Mouse (Mus musculus) liver, embryonic 12.5 days (tissue): ENCODE measurements around the gene Lin7b. TPM values are rescaled to one million over a fixed set of nuclear protein-coding genes. Genes with fewer than 3 reads are reported as not detected.

ENCODE experiments used
- ATAC-seq: fragments of 200-750 bp; cut with Nextera tagmentation; 2 replicates; pipeline ENCODE4 v1.8.0; 2017; ENCODE audit warnings: moderate number of reproducible peaks, mild to moderate bottlenecking, moderate library complexity
- H3K27ac ChIP-seq: fragments of 300-500 bp; sonication (generic); 2 replicates; pipeline ENCODE4 v1.5.1; 2016; ENCODE audit warnings: mild to moderate bottlenecking
- H3K27me3 ChIP-seq: fragments of 300-500 bp; sonication (generic); replicated peaks from 2 replicates; pipeline ENCODE4 v1.6.1; 2016; ENCODE audit warnings: mild to moderate bottlenecking, moderate library complexity
- H3K36me3 ChIP-seq: fragments of 300-500 bp; sonication (generic); 2 replicates; pipeline ENCODE4 v1.6.1; 2016; ENCODE audit warnings: mild to moderate bottlenecking, moderate library complexity
- H3K4me1 ChIP-seq: fragments of 300-500 bp; sonication (generic); 2 replicates; pipeline ENCODE4 v1.6.1; 2016
- H3K4me2 ChIP-seq: fragments of 300-500 bp; sonication (generic); 2 replicates; pipeline ENCODE4 v1.6.1; 2016; ENCODE audit warnings: mild to moderate bottlenecking, moderate library complexity
- H3K4me3 ChIP-seq: fragments of 300-500 bp; sonication (generic); 2 replicates; pipeline ENCODE4 v1.5.1; 2016; ENCODE audit warnings: mild to moderate bottlenecking, moderate library complexity
- H3K9ac ChIP-seq: fragments of 300-500 bp; sonication (generic); 2 replicates; pipeline ENCODE4 v1.6.1; 2016; ENCODE audit warnings: mild to moderate bottlenecking, moderate library complexity
- H3K9me3 ChIP-seq: fragments of 300-500 bp; sonication (generic); replicated peaks from 2 replicates; pipeline ENCODE4 v1.6.1; 2016; ENCODE audit warnings: mild to moderate bottlenecking, moderate library complexity
- WGBS: fragments of 180-500 bp; shearing (Covaris S2); methylation state at CpG from one replicate; pipeline ENCODE4 v1.1.7; 2016; ENCODE audit not compliant: insufficient replicate concordance; 5-methylcytosine and 5-hydroxymethylcytosine counted together
- polyA plus RNA-seq: library from polyadenylated mRNA; unstranded; fragments of >200 nt; fragmentation: Nextera tagmentation; extraction: Ambion mirVana; gene quantifications from 2 replicates; pipeline ENCODE4 v1.2.1, GENCODE M21; 2016

Gene Lin7b
- polyA plus RNA-seq, 1 experiment from 2014 or later, result 0.38 TPM

DNA sequence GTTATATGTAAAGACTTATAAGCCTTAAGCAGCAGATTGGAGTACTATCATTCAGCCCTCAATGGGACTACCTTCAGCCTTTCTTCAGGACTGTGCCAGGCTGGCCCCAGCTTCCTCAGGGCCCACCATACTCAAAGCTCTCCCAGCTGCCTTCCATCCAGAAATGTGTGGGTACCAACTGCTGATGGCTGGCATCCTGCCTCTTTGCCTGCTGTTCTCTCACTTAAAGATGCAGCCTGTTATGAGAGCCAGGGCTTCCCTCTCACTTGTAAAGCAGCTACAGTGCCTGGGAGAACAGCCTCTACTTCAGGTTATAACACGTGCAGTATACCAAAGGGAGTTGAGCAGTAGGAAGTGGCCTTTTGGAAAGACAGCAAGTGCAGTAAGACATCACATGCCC is 5.7 kb upstream of the Lin7b start:
- no peak overlapping the region for H3K4me3 ChIP-seq
- no peak overlapping the region for H3K27ac ChIP-seq
- no peaks in the 10 kb centered on the region for H3K9me3 ChIP-seq
- peaks cover 6% of the 10 kb centered on the region for H3K4me1 ChIP-seq
- ATAC-seq, result no peak
- peaks cover 93% of the 10 kb centered on the region for H3K36me3 ChIP-seq
- WGBS, result 78% methylated on average over 1 of the region's 1 CpGs
- no peak overlapping the region for H3K4me2 ChIP-seq
- H3K27me3 ChIP-seq, result no peaks in the 10 kb centered on the region
- no peak overlapping the region for H3K9ac ChIP-seq

DNA sequence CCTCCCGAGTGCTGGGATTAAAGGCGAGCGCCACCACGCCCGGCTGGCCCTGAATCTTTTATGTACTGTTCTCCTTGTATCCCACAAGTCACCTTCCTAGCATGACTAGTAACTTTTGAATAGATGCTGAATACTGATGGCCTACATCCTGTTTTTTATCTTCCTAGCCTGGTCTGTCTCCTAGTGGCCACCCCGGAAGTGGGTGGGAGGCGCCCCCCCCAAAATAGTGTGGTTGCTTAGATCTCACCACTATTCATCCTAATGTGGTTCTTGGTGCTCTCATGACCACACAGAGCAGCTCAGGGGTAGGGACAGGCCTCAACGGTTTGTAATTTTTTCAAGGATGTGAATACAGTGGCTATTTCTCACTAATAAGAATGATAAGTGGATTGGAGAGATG is 4.2 kb upstream of the Lin7b start:
- no peak overlapping the region for H3K4me3 ChIP-seq
- H3K27ac ChIP-seq, result no peak overlapping the region
- peaks cover 20% of the 10 kb centered on the region for H3K4me1 ChIP-seq
- no peak overlapping the region for H3K4me2 ChIP-seq
- no peak for ATAC-seq
- peaks cover 10% of the 10 kb centered on the region for H3K27me3 ChIP-seq
- H3K9ac ChIP-seq, result no peak overlapping the region
- H3K36me3 ChIP-seq, result peaks cover 78% of the 10 kb centered on the region
- H3K9me3 ChIP-seq, result no peaks in the 10 kb centered on the region
- WGBS, result 75% methylated on average over 8 of the region's 8 CpGs

DNA sequence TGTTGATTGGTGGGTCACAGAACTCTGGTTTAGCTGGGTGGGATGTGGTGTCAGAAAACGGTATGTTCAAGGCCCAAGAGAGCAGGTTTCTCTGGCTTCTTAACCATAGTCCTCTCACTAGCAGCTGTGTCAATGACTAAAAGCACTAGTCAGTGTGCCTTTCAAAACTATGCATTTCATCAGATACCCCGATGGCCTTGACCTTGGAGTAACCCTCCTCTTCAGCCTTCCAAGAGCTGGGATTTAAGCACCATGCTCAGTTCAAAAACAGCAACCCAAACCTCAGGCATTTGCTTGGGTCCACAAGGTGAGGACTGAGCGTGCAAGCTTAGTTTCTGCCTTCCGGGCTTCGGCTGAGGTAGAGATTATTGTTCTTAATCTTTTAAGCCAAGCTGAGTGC is 2.0 kb upstream of the Lin7b start:
- Histone ChIP-seq H3K4me1 (peaks cover 42% of the 10 kb centered on the region), H3K27ac (no peak overlapping the region), H3K4me2 (no peak overlapping the region), H3K9me3 (no peaks in the 10 kb centered on the region), H3K4me3 (no peak overlapping the region), H3K27me3 (peaks cover 31% of the 10 kb centered on the region), H3K9ac (no peak overlapping the region), H3K36me3 (peaks cover 56% of the 10 kb centered on the region)
- 78% methylated on average over 5 of the region's 5 CpGs for WGBS
- no peak for ATAC-seq

DNA sequence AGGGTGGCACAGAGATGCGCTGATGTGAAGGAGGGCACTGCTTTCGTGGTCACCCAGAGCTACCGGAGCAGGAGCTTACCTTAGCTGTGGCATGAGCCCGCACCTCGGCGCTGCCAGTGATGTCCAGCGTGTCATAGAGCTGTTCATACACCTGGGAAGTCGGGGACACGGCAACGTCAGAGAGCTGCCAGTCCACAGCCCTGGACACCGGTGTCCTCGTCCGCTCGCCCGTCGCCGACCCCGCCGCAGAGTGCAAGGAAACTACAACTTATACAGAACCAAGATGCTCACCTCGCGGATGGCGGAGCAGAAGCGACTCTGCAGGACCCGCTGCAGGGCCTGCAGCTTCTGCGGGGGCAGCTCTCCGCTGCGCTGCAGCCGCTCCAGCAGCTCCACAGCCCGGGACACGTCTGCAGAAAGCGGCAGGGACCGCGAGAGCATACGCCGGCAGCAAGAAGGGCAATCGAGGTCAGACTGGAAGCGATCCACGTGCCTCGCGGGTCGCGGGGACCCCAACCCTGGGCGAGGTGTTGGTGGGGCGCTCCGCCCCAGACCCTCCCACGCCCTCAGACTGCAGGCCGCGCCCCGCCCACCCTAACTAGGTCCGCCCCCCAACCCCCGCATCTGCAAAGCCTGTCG is 428 bp downstream of the Lin7b start:
- peaks cover 50% of the 10 kb centered on the region for H3K27me3 ChIP-seq
- WGBS, result 10% methylated on average over 49 of the region's 52 CpGs
- peaks cover 33% of the 10 kb centered on the region for H3K36me3 ChIP-seq
- peaks cover 55% of the 10 kb centered on the region for H3K4me1 ChIP-seq
- H3K4me2 ChIP-seq, result peak overlapping the region; percentile 96
- H3K27ac ChIP-seq, result no peak overlapping the region
- peak overlapping the region; percentile 58 for H3K4me3 ChIP-seq
- no peaks in the 10 kb centered on the region for H3K9me3 ChIP-seq
- no peak for ATAC-seq
- H3K9ac ChIP-seq, result peak overlapping the region; percentile 69

DNA sequence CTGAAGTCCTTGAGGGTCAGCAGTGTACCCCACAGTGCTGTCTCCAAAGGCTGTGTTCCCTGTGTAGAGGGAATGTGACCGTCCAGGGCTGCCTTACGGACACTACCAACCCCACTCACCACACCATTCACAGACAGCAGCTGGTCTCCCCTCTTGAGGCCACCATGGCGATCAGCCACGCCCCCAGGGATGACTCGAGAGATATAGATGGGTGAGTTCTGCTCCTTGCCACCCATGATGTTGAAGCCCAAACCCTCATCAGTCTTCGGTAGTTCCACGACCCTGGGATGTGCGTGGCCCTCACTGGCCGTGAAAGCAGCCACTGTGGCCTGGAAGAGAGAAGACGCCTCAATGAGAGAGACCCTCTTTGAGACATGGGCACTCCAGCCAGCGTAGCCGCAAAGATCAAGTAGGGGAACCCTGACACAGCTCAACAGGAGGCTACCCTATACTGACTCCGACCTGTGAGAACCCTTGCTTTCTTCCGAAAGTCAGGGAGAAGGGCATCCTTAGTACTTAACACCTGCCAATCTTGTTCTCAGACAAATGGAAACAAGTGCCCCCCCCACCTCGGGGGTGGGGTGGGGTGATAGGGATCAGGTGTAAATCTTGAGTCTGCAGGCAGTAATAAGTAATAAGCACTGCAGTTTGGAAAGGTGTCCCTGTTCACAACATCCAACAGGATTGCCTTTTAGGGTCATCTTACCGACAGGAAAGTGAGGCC is 1.2 kb downstream of the Lin7b start:
- H3K27ac ChIP-seq, result no peak overlapping the region
- no peak overlapping the region; the same call in 1 of the 2 replicates for H3K4me2 ChIP-seq
- no peak for ATAC-seq
- no peaks in the 10 kb centered on the region for H3K9me3 ChIP-seq
- no peak overlapping the region for H3K9ac ChIP-seq
- peaks cover 26% of the 10 kb centered on the region for H3K36me3 ChIP-seq
- peaks cover 58% of the 10 kb centered on the region for H3K27me3 ChIP-seq
- 57% methylated on average over 16 of the region's 16 CpGs for WGBS
- H3K4me3 ChIP-seq, result no peak overlapping the region
- peaks cover 55% of the 10 kb centered on the region for H3K4me1 ChIP-seq

DNA sequence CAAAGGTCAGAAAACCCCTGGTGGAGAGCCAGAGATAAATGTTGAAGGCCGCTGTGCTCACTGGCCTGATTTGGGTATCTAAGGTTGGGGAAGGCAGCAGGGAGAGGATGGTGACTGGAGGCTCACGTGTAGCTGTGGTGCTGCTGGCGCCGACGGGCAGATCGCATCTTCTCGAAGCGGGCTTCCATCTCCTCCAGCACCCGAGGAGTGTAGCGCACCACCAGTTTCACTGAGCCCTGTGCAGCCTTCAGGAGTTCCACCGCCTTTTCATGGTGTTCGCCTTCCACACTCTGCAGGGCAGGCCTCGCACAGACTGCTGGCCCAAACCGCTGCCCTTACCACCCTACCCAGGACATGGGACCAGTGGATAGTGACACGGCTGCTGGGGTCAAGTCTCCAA is 2.2 kb downstream of the Lin7b start:
- peak overlapping the region; percentile 75 for H3K9ac ChIP-seq
- peaks cover 55% of the 10 kb centered on the region for H3K4me1 ChIP-seq
- H3K36me3 ChIP-seq, result peaks cover 16% of the 10 kb centered on the region
- no peak overlapping the region for H3K27ac ChIP-seq
- H3K4me3 ChIP-seq, result peak overlapping the region; percentile 58
- peak overlapping the region; percentile 96 for H3K4me2 ChIP-seq
- 77% methylated on average over 15 of the region's 15 CpGs for WGBS
- ATAC-seq, result no peak
- peaks cover 68% of the 10 kb centered on the region for H3K27me3 ChIP-seq
- no peaks in the 10 kb centered on the region for H3K9me3 ChIP-seq

DNA sequence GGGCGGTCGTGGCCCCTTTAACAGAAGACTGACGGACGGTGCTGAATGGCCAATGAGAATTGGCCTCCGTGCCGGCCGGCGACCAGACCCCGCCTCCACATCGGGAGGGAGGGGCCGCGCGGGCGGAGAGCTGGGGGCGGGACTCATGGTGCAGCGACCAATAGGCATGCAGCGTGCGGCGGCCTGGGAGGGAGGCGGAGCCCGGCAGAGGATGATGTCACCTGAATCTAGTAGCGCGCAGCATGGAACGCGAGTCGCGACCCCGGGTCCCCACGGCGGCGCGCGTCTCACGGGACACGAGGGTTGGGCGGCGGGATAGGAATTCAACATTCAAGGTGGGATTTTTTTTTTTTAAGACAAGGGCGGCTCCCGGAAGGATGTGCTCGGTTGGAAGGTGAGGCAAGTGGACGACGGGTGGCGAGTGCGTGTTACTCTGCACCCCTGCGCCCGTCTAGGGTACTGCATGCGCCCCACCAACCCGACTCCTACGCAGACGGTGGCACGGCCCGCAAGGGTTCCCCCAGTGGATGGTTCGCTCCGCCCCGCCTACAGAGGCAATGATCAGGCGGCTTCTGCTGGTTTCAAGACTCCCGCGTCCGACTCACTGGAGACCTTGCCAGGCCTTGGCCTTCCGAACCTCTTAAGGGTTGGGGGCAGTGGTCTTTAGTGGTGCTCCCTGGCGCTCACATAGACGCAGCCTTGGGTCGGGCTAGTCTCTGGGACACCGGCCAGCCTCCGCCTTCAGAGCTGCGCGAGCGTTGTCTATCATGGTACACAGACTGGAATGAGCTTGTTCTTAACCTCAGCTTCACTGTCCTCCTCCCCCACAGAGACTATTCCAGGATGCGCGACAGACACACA is 3.1 kb downstream of the Lin7b start:
- ATAC-seq, result peak; percentile 80
- peaks cover 62% of the 10 kb centered on the region for H3K4me1 ChIP-seq
- H3K4me2 ChIP-seq, result peak overlapping the region; percentile 96
- no peaks in the 10 kb centered on the region for H3K9me3 ChIP-seq
- peak overlapping the region; percentile 75 for H3K9ac ChIP-seq
- WGBS, result 2% methylated on average over 70 of the region's 70 CpGs
- peak overlapping the region; percentile 58 for H3K4me3 ChIP-seq
- H3K27me3 ChIP-seq, result peaks cover 77% of the 10 kb centered on the region
- H3K36me3 ChIP-seq, result peaks cover 7% of the 10 kb centered on the region
- H3K27ac ChIP-seq, result peak overlapping the region; percentile 57; the same call in 1 of the 2 replicates

DNA sequence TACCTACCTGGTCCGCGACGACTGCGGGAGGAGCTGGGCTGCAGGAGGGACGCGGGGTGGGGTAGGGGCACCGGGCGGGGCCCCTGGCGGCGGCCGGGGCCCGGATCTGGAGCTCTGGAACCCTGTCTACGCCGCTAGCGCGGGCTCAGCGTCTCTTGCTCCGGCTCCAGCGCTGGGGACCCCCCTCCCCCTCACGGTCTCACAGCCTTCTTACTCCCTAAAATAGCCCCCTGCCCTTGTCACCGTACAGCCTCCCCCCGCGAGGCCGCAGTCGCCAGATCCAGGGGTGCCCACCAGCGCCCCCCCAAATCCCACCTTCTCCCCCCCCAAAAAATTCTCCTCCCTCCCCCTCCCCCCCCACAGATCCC is 3.7 kb downstream of the Lin7b start, which contains the start of gene Ppfia3:
Ppfia3 (minus strand) TSS at position 368 of the 368 bp plus-strand sequence.
- no peak for ATAC-seq
- 1% methylated on average over 12 of the region's 26 CpGs for WGBS
- 0 out of 2 replicates have a peak, but pooled peaks cover 3% of the 10 kb centered on the region for H3K36me3 ChIP-seq
- peaks cover 83% of the 10 kb centered on the region for H3K27me3 ChIP-seq
- no peaks in the 10 kb centered on the region for H3K9me3 ChIP-seq
- H3K27ac ChIP-seq, result peak within 1 kb of the TSS; percentile 57; the same call in 1 of the 2 replicates
- H3K9ac ChIP-seq, result peak within 1 kb of the TSS; percentile 75
- peak within 1 kb of the TSS; percentile 58 for H3K4me3 ChIP-seq
- H3K4me1 ChIP-seq, result peaks cover 68% of the 10 kb centered on the region
- peak within 1 kb of the TSS; percentile 96 for H3K4me2 ChIP-seq

DNA sequence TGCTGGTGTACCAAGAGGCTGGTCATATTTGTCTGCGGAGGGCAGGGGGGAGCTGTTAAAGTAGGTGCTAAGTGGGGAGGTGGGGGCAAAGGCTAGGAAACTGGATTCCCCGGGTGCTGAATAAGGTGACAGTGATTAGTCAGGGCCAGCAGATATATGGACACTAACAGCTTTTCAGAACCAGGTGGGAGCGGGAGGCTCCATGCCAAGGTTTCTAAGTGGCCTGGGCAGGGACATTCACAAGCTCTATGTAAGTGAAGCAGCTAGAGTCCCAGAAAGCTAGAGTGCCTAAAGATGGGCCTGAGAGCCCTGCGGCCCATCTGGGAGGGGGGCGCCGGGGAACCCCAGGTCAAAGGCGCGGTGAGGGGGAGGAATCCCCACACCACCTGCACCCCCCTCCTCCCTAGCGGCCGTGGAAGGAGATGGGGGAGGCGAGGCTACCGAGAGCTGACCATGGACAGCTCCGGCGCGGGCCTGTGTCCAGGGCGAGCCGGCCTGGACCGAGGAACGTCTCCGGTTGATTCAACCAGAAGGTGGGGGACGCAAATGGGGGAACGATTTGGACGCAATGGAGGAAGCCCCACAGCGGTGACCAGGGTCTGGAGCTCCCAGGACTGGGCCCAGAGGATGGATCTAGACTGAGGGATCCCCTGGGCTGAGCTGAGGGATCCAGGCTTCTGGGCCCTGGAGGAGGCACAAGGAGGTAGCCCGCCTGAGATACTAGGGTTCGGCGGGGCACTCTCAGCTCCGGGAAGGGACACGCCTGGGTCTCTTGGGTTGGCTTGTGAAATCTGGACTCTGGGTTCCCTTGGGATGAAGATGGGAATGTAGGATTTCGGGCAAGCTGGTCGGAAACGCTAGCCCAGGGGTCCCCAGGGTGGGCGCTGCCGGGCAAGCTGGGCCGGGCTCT is 4.4 kb downstream of the Lin7b start:
- Histone ChIP-seq H3K4me2 (peak overlapping the region; percentile 96), H3K4me3 (peak overlapping the region; percentile 58), H3K9me3 (no peaks in the 10 kb centered on the region), H3K36me3 (no peaks in the 10 kb centered on the region), H3K27ac (no peak overlapping the region), H3K27me3 (peaks cover 90% of the 10 kb centered on the region), H3K4me1 (peaks cover 68% of the 10 kb centered on the region), H3K9ac (peak overlapping the region; percentile 59)
- ATAC-seq, result no peak
- 5% methylated on average over 35 of the region's 35 CpGs for WGBS

DNA sequence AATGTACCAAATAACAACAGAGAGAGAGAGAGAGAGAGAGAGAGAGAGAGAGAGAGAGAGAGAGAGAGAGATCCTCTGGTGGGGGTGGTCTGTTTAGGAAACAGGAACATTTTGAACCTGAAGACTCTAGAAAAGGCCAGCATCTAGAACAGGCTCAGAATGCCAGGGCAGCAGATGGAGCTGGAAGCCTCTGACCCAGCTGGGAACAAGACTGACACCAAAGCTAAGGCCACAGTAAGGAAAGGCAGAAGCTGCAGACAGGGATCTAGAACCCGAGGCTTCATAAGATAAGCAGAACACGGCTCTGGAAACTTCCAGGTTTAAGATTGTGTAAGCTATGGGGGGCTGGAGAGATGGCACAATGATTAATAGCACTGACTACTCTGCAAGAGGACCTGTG is 6.4 kb downstream of the Lin7b start:
- 29% methylated on average over 2 of the region's 2 CpGs for WGBS
- Histone ChIP-seq H3K4me2 (no peak overlapping the region), H3K27ac (no peak overlapping the region), H3K9me3 (no peaks in the 10 kb centered on the region), H3K9ac (no peak overlapping the region), H3K36me3 (no peaks in the 10 kb centered on the region), H3K4me1 (peaks cover 53% of the 10 kb centered on the region), H3K27me3 (peaks cover 93% of the 10 kb centered on the region), H3K4me3 (no peak overlapping the region)
- no peak for ATAC-seq

DNA sequence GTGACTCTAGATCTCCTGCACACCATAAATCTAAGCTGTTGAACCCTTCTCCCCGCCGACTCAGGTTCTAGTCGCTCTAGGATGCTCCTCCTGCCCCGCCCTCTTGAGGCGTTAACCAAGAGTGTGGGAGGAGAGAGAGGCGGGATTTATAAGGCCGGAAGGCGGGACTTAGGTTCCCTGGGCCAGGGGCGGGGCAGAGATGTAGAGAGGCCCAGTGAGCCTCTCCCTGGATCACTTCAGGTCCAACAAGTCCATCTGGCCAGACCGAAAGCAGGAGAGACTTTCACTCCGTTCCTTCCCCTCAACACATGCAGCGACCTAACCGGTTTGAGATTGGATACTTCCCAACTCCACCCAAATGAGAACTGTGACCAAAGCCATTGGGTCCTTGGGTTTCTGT is 7.6 kb downstream of the Lin7b start:
- H3K9ac ChIP-seq, result no peak overlapping the region
- WGBS, result 5% methylated on average over 13 of the region's 13 CpGs
- peaks cover 42% of the 10 kb centered on the region for H3K4me1 ChIP-seq
- H3K27ac ChIP-seq, result no peak overlapping the region
- no peak for ATAC-seq
- H3K27me3 ChIP-seq, result peaks cover 89% of the 10 kb centered on the region
- H3K9me3 ChIP-seq, result no peaks in the 10 kb centered on the region
- H3K4me2 ChIP-seq, result no peak overlapping the region
- H3K36me3 ChIP-seq, result no peaks in the 10 kb centered on the region
- H3K4me3 ChIP-seq, result no peak overlapping the region
